Mouse (Mus musculus) embryonic fibroblast, embryonic 13.5 days (primary cell): ENCODE results near the gene Dnajc17.

ENCODE experiments used
- CTCF ChIP-seq: IDR thresholded peaks from 2 replicates; pipeline ENCODE4 v1.5.1; 2011; ENCODE audit warnings: mild to moderate bottlenecking, control low read depth, low read length, moderate library complexity, borderline replicate concordance; ENCODE audit not compliant: insufficient read depth
- POLR2A ChIP-seq: IDR thresholded peaks from 2 replicates; pipeline ENCODE4 v1.6.1; 2011; ENCODE audit warnings: low read depth, mild to moderate bottlenecking, control low read depth, low read length, moderate library complexity

- TF ChIP-seq CTCF: no peak
- no peak for TF ChIP-seq POLR2A
These were observed 9.7 kb downstream of the Dnajc17 start for GRCm38 (mm10) chr2:119198934-119199333.
